Mouse (Mus musculus) embryo, embryonic 11 days (tissue): ENCODE results near the gene D630003M21Rik.

Experiments
- DNase-seq: peaks from one replicate; pipeline ENCODE4 v3.0.0-alpha.2; 2015

The D630003M21Rik gene

DNA sequence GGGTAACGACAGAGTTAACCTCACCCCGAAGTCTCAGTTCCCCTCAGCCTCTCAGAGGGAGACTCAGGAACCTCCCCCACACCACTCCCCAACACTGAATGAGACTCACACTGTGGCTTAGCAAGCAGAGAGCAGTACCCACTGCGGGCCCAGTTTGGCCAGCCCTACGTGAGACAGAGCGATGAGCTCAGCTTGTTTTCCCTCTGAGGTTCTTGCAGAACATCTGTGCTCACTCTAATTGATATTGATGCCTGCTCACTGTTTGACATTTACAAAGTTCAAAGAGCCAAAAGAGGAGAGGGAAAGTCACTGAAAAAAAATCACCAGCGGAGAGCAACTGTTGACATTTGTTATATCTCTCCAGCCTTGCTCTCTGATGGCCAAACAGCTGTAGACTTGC lies 67.3 kb downstream of the D630003M21Rik start:
- DNase-seq = no peak

DNA sequence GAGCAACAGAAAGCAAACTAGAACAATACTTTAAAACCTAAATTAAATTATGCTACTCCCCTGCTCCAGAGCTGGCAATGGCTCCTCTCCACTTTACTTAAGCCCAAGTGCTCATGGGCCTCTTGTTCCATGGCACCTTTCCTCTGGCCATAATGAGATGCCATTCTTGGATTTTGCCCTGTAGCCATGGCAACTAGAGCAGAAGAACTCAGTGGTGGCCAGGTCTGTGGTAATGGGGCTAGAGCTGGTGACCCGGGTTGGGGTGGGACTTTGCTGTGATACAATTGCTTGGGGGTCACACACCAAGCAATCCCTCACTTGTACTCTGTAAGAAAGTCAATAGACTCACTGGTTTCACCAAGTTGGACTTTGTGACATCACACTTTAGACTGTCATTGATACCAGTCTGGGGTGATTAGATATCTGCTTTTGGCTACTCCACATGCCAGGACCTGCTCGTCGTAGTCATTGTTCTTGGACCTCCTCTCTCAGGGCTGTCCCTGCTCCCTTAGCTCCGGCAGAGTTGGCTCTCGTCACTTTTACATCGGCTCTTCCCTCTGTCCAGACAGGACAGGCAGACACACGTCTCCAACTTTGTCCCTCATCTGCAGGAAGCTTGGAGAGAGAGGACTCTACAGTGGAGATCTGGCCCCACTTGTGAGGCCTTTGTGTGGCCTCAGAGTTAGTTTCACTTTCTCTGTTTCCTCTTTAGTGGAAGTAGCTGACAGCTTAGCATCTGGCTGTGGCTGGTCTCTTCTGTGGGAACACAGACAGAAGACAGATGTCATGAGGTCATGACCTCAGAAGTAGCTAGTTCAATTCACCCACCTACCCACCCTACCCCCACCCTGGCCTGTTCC lies 69.4 kb downstream of the D630003M21Rik start:
- peak; percentile 53 for DNase-seq

DNA sequence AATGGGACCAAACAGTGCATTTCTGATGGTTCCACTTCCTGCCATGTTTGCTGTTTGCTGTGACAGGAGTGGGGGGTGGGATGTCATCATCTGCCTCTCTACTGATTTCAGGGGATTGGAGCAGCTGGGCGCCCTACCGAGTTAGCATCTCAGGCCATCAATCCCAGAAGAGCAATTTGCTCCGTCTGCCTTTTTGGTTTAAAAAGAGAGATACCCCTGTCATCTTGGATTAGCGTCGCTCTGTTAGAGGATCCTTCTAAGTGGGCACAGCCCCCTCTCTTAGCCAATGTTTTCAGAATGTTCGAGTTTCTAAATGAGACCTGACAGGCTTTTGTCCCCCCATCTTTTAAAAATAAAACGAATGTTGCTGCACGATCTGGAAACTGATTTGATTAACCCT lies 71.4 kb downstream of the D630003M21Rik start:
- no peak for DNase-seq

DNA sequence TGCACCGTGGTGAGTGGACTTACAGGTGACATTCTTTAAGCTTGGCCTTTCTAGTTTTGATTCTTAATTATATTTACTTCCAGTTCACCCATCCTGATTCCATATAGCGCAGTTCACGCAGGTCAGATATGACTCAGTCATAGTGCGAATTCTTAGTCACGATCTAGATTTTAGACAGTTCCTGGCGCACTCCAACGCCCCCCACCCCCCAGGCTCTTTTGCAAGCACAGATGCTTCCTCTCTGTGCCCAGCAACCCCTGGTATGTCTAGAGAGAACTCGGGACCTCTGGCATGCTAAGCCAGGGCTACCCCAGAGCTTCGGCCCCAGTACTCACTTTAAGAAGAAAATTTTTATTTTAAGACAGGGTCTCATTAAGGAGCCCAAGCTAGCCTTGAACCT lies 72.5 kb downstream of the D630003M21Rik start:
- DNase-seq = no peak

DNA sequence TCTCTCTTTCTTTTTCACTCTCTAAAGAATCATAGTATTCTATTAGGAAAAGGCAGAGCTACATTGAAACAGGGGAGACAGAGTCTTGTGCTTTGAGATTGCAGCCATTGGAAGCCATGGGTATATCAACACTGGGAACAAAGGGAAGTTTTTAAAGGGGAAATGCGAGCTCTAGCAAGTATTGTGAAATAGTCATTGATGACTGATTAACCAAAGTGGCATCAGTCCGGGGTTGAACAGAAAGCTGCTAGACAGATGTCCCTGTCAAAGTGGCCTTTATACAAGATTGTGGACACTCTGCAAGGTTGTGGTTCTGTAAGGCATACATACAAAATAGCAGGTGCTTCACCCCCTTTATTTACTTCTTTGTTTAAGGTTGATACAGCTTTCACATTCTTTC lies 73.4 kb downstream of the D630003M21Rik start:
- no peak for DNase-seq

DNA sequence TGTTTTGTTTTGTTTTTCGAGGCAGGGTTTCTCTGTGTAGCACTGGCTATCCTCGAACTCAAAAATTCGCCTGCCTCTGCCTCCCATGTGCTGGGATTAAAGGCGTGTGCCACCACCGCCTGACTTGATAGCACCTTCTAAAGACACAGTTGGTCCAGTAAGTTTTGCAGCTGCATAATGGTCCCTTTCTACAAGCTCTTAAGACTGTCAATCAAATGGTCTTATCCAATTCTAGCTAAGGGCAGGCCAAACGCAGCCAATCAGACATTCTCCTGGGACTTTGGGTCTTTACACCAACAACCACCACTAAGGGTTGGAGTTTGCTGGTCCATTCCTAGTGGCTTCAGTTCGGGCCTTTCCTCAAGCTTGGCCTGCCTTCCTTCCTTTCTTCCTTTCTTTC lies 73.9 kb downstream of the D630003M21Rik start:
- DNase-seq = no peak

DNA sequence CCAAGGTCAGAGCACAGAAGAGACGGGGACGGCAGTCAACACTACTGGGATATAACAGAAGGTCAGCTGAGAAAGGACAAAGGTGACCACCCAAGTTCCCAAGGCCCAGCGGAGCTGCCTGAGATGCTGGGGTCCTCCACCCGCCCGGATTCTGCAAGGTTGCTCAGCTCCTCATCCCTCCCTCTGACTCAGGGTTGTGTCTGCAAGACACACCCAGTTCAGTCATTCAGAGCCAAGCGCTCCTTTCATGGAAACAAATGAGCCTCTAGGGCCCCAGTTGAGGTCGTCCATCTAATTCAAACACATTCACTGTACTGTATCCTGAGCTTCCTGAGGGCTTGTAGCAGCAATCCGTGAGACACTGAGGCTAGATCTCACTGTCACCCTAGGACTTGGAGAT lies 74.4 kb downstream of the D630003M21Rik start:
- DNase-seq = no peak

DNA sequence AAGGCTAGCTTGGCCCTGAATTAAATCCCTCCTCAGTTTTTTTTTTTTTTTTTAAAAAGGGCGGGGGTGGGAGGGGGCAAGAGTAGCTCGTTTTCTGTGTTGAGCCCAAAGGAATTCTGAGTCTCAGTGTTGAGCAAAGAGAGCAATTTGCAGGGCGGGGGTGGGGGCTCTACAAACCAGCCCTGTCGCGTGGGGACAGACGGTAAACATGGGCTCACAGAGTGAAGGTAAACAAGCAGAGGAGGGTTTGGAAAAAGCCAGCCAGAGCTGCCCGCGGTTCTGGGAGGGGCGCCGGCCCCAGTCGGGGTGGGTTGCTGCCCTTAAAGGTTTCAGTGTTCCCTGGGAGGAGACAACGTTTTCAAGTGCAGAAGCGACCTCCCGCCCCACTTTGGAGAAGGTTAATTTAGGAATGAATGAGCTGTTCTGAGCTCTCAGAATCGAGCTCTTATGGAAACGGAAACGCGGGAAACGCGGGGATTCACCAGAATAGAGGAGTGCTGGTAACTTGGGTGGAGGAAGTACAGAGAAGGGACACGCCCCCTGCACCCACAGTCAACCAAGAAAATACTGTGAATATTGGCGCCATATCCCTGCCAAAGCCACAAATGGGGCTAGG lies 75.2 kb downstream of the D630003M21Rik start:
- DNase-seq = peak; percentile 68

DNA sequence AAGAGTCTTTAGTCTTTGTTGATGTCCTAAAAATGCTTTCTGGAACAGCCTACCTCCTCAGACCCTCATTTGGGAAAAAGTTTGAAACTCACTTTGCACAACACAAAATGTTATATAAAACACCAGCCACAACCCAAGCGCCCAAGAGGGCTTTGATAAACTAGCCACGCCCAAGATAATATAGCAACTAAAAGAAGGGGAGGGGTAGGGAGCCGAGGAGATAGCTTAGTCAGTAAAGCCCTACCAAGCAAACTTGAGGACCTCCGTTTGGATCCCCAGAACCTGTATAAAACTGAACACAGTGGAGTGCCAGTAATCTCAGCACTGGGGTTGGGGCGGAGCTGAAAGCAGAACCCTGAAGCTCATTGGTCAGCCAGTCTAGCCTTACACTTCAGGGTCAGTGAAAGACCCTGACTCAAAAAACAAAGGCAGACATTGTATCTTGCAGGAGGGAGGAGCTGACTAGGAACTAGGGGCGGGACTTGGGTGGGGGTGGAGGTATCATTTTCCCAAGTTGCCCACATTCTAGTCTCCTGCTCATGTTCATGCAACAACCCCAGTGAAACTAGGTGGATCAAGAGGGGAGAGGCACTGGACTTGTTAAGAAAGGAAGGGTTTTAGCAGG lies 76.2 kb downstream of the D630003M21Rik start:
- DNase-seq = peak; percentile 78

DNA sequence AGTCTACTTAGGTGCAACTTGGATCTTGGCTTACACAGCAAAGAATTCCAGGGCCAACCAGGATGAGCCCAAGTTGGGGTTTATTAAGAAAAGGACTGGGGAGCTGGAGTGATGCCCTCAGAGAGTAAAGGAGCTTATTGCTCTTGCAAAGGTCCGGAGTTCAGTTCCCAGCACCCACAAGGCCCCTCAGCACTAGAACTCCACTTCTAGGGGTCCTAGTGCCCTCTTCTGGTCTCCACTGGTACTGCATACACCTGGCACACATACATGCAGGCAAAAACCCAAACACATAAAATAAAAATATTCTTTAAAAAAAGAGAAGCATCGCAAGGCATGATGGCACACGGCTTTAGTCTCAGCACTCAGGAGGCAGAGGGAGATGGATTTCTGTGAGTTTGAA lies 77.9 kb downstream of the D630003M21Rik start:
- DNase-seq = no peak

DNA sequence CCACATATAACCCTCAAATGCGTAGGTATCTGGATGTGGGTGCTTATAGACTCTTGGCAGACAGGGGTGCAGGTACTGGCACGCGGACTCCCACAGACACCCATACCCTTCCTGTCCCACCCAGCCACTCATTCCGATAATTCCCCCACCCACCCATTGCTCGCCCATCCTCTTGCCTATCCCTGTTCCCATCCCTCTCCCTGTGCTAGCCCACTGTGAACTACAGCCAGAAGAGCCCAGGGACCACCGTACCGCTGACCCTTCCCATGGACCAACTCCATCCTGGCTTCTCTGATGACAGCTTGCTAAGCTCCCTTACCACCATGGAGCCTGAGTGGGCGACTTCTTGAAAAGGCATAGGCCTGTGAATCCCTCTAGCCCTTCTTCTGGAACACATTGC lies 82.1 kb downstream of the D630003M21Rik start:
- no peak for DNase-seq

DNA sequence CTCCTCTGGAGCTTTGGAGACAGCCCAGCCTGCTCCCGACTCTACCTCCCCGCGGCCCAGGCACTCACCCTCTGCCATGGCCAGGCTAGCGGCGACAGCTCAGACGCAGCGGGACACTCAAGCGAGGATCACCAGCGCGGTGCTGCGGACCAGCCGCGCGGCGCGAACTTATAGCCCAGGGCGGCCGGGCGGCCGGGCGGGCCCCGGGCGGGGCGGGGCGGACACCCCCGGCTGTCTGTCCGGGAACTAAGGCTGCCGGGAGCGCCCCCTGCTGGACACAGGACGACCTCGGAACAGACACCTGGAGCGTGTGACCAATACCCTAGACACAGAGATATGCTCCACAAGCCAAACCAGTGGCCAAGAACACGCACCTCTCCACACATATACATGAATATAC lies 82.8 kb downstream of the D630003M21Rik start, which contains the start of gene Tgm2:
Gene Tgm2, minus strand, starts transcription at position 214 of the 400 bp plus-strand sequence.
- peak; percentile 88 for DNase-seq

DNA sequence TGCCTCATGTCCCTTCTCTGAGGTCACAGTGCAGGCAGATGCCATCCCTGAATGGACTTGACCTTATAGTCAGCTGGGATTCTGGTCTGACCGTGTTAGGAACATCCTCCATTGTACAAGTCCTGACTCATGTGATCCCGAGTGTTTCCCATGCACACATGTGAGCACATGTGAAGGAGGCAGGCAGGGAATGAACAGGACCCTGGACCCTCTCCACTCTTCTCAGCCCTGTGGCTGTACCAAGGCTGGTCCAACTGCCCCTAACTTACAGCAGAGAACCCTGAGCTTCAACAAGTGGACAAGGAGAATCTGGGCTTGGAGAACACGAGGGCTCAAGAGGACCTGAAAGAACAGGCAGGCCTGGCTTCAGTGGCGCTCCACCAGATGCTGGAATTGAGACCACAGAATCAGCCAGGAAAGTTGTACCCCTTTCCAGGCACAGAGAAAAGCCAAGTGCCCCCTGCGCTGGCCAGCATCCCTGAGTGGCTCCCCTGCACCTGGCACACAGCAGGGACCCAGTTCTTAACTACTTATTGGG lies 83.4 kb downstream of the D630003M21Rik start:
- DNase-seq = no peak

DNA sequence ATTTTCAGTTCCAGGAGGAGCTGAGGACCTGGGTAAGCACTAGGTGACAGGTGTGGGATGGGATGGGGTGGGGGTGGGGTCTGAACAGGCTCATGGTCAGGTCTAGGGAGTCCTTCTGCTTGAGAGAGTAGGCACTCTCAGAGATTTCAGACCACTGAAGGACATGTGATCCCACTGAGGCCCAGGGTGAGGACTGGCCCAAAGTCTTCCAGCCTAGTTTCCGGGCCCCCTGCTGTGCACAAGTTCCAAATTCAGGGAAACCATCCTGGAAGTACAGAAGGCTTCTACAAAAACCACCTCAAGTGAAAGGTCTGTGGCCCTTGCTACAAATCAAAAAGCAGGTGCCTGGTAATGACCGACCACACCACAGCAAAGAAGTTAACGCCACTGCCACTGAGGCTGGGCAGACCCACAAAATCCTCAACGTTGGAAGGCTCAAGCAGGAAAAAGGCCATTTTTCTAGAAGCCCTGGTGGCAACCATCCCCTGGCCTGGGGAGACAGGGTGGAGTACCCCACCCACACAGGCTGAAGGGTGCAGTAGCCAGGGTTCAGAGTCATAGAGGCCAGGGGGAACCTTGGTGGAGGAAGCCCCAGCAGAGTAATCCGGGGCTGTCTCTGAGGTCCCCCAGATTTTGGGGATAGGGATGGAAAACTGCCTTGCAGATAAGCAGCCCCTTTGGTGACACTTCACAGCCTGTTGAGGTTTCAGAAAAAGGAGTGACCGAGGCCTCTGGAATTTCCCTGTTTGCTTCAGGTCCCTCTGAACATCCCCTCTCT lies 84.1 kb downstream of the D630003M21Rik start:
- DNase-seq = no peak

DNA sequence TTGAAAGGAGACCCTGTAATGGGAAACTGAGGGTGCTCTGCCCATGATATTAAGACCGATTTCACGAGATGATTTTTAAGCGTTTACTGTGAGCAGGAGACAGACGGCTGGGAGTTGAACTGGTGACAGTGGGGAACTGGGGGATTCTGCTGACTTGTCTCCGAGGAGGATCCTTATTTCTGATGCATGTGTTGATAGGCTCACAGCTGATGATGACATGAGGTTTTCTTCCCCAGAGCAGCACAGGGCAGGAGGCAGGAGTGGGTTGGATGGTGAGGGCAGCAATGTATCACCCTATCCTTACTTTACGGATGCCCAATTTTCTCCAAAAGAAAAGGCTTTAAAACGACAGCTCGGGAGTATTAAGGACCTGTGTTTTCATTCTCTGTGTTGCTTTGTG lies 84.8 kb downstream of the D630003M21Rik start:
- DNase-seq = no peak

DNA sequence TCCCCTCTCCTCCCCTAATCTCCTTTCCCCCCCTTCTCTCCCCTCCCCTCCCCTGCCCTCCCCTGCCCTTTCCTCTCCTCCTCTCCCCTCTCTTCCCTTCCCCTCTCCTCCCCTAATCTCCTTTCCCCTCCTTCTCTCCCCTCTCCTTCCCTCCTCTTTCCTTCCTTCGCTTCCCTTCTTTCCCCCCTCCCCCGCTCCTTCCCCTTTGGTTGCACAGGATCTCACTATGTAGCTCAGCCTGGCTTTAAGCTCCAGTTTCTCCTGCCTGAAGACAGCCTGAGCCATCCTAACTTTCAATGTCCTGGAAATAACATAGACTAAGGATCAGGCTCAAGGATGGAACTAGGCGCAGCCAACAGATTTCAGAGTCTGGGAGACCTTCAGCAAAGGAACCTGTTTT lies 85.2 kb downstream of the D630003M21Rik start:
- DNase-seq = no peak

DNA sequence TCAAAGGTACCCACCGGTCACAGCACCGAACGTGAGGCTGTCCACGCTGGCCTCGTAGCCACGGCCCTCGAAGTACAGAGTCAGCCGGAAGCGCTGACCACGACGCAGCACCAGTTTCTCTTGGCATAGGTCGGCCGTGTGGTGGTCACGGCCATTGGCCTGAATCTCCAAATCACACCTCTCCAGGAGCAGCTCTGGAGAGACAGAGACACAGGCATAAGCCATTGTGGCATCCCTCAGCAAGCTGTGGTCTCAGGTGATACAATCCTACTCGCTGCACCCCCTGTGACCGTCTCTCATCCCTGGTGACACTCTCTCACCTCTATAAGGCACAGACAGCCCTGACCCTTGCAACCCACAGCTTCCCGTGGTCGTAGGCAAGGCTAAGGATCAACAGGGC lies 86.0 kb downstream of the D630003M21Rik start:
- DNase-seq = no peak

DNA sequence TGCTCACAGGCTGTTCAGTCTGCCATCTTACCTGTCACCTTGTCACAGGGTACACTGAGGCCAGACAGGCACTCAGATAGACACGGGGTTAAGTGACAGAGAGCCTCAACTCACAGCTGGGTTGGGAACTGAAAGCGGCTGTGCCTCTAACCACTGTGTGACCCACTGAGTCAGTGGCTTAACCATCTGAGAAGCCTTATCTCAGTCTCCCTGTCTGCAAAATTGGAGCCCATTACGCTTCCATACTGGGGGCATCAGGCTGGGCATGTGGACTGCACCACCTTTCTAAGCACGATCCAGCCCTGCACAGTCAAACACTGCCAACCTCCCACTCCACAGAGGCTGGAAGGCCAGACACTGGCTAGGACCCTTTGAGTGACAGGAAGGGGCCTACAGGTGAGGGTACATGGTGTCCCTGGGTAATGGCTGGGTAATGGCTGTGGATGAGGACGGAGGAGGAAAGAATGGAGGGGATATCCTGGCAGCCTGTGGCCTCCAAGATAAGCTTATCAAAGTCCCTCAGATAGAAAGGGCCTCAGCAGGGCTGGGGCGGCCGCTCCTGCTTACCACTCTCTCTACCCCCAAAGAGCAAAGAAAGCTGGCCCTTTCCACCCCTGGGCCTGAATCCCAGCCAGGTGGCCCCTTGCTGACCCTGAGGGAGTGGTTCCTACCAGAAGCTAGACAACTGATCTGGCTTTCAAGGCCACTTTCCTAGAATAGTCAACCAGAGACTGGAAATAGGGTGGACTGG lies 87.2 kb downstream of the D630003M21Rik start:
- DNase-seq = no peak

DNA sequence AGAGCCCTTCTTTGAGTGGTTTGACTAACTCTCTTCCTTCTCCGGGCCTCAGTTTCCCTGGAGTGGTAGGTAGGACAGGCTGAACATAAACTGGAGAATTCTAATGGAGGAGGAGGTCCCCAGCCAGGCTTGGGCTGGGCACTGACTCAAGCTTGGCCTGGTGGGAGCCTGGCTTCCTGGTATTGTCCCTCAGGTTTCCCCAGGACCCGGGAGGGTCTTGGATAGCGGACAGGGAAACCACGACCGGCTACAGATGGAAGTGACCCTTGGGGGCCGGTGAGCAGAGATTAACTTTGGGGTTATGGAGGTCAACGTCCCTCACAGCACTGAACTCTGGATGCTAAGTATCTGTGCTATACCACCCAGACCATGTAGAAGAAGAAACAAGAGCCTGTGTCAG lies 87.8 kb downstream of the D630003M21Rik start:
- no peak for DNase-seq

DNA sequence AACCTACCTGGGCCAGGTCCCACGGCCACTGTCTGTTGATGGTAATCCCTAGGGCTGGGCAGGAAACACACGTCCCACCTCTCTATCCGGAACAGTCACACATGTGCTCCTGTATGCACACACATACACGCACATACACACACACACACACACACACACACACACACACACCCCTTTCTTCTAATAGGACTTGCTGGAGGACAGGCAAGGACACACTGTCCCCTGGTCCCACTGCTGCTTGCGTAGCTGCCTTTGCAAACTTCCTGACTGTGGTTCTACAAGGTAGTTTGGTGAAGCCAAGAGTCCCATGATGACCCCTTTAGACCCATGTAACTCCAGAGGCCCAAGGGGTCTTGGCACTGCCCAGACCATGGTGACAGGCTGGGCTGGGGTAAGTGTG lies 88.4 kb downstream of the D630003M21Rik start:
- no peak for DNase-seq

DNA sequence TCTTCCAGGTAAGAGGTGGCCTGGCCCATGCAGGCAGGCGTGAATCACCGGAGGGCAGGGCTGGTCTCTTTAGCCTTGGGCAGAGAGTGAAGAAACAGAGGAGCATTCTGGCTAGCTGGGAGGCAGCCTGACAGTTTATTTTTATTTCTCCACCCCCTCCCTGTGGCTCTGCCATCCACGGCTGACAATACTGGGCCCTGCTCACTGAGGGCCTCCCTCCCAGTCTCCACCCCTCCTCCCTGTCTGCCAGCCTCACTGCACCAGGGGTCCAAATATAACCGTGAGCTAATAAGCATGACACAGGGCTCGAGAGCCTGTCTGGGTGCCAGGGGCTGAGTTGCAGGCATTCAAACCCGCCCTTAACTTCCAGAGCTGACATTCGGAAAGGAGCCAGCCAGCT lies 89.4 kb downstream of the D630003M21Rik start:
- no peak for DNase-seq

DNA sequence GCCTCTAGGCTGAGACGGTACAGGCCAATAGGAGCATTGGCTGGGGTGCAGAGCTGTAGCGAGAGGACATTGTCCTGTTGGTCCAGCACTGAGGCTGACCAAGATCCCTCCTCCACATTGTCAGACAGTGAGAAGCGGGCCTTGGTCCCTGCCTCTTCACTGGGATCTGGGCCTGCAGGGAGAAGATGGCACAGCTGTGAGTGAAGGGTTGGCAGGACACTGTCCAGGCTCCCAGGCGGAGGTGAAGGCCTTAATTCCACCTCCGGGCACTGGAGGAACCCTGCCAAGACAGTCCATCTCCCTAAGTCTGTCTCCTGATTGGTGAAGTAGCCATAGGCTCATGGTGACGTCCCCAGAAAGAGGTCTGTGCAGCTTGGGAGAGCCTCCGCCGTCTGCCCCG lies 90.2 kb downstream of the D630003M21Rik start:
- no peak for DNase-seq
